Mouse (Mus musculus) heart, embryonic 16.5 days (tissue): ENCODE measurements around the gene Ywhae. TPM values are rescaled to one million over a fixed set of nuclear protein-coding genes. Genes with fewer than 3 reads are reported as not detected.
A peak's percentile ranks its signal among the peaks of the same experiment; 100 is the strongest.

ENCODE experiments used
- ATAC-seq: fragments of 200-750 bp; cut with Nextera tagmentation; replicated peaks from 2 replicates; pipeline ENCODE4 v1.8.0; 2017; ENCODE audit warnings: moderate number of reproducible peaks; ENCODE audit not compliant: insufficient read depth, low FRiP score; ENCODE audit errors: extremely low read depth
- H3K27ac ChIP-seq: fragments of 300-500 bp; sonication (generic); 2 replicates; pipeline ENCODE4 v1.5.1; 2014; ENCODE audit warnings: mild to moderate bottlenecking, low read length, control low read depth, moderate library complexity
- H3K27me3 ChIP-seq: fragments of 300-500 bp; sonication (generic); 2 replicates; pipeline ENCODE4 v1.6.1; 2014; ENCODE audit warnings: low read length, mixed read lengths; ENCODE audit not compliant: control insufficient read depth, insufficient read depth
- H3K36me3 ChIP-seq: fragments of 300-500 bp; sonication (generic); 2 replicates; pipeline ENCODE4 v1.6.1; 2014; ENCODE audit not compliant: control insufficient read depth, insufficient read depth
- H3K4me1 ChIP-seq: fragments of 300-500 bp; sonication (generic); 2 replicates; pipeline ENCODE4 v1.6.1; 2014; ENCODE audit warnings: low read length, mixed read lengths; ENCODE audit not compliant: control insufficient read depth, insufficient read depth
- H3K4me2 ChIP-seq: fragments of 300-500 bp; sonication (generic); 2 replicates; pipeline ENCODE4 v1.6.1; 2014; ENCODE audit warnings: low read depth, mild to moderate bottlenecking, control low read depth, low read length
- H3K4me3 ChIP-seq: fragments of 300-500 bp; sonication (generic); 2 replicates; pipeline ENCODE4 v1.5.1; 2014; ENCODE audit warnings: mild to moderate bottlenecking, control low read depth, low read length
- H3K9ac ChIP-seq: fragments of 300-500 bp; sonication (generic); 2 replicates; pipeline ENCODE4 v1.6.1; 2014; ENCODE audit warnings: low read length, control low read depth
- H3K9me3 ChIP-seq: fragments of 300-500 bp; sonication (generic); replicated peaks from 2 replicates; pipeline ENCODE4 v1.6.1; 2016; ENCODE audit warnings: low read length; ENCODE audit not compliant: control insufficient read depth
- WGBS: fragments of 180-500 bp; shearing (Covaris S2); extraction: QIAGEN DNeasy Blood & Tissue Kit; methylation state at CpG from one replicate; pipeline ENCODE4 v1.1.7; 2014; 5-methylcytosine and 5-hydroxymethylcytosine counted together
- polyA plus RNA-seq: library from polyadenylated mRNA; unstranded; fragments of >200 nt; fragmentation: Nextera tagmentation; extraction: Ambion mirVana; gene quantifications from 2 replicates; pipeline ENCODE4 v1.2.1, GENCODE M21; 2015

Ywhae gene
- polyA plus RNA-seq, 1 experiment from 2014 or later: 689 TPM

- ATAC-seq: peak; percentile 93
- under 1% methylated on average over 23 of the region's 23 CpGs for WGBS
- Histone ChIP-seq H3K27me3 (no peaks in the 10 kb centered on the region), H3K9me3 (no peaks in the 10 kb centered on the region), H3K4me1 (peaks cover 11% of the 10 kb centered on the region), H3K9ac (peak overlapping the region; percentile 49; the same call in 1 of the 2 replicates), H3K4me2 (peak overlapping the region; percentile 64), H3K27ac (peak overlapping the region; percentile 46), H3K36me3 (peaks cover 18% of the 10 kb centered on the region), H3K4me3 (peak overlapping the region; percentile 33)
Measured at GRCm38 (mm10) chr11:75769206-75769605, 36.5 kb downstream of the Ywhae start.

- Histone ChIP-seq H3K27ac (no peak overlapping the region), H3K36me3 (peaks cover 3% of the 10 kb centered on the region), H3K4me2 (no peak overlapping the region), H3K4me1 (peaks cover 11% of the 10 kb centered on the region), H3K27me3 (no peaks in the 10 kb centered on the region), H3K9ac (no peak overlapping the region), H3K4me3 (no peak overlapping the region), H3K9me3 (no peaks in the 10 kb centered on the region)
- no peak for ATAC-seq
- WGBS: 69% methylated on average over 5 of the region's 5 CpGs
Measured at GRCm38 (mm10) chr11:75772562-75772961, 39.9 kb downstream of the Ywhae start.

- H3K36me3 ChIP-seq: no peaks in the 10 kb centered on the region
- no peaks in the 10 kb centered on the region for H3K9me3 ChIP-seq
- no peak overlapping the region for H3K27ac ChIP-seq
- H3K4me1 ChIP-seq: no peaks in the 10 kb centered on the region
- no peak overlapping the region for H3K4me2 ChIP-seq
- no peak overlapping the region for H3K9ac ChIP-seq
- ATAC-seq: no peak
- H3K4me3 ChIP-seq: no peak overlapping the region
- WGBS: 67% methylated on average over 1 of the region's 1 CpGs
- H3K27me3 ChIP-seq: no peaks in the 10 kb centered on the region
Measured at GRCm38 (mm10) chr11:75775919-75776318, 43.2 kb downstream of the Ywhae start.

GRCm38 (mm10) chr11:75781919-75782318, 49.2 kb downstream of the Ywhae start:
- no peak for ATAC-seq
- Histone ChIP-seq H3K9ac (no peak overlapping the region), H3K9me3 (no peaks in the 10 kb centered on the region), H3K4me3 (no peak overlapping the region), H3K27ac (no peak overlapping the region), H3K36me3 (no peaks in the 10 kb centered on the region), H3K4me2 (no peak overlapping the region), H3K27me3 (no peaks in the 10 kb centered on the region), H3K4me1 (no peaks in the 10 kb centered on the region)
- WGBS: 20% methylated on average over 6 of the region's 6 CpGs

GRCm38 (mm10) chr11:75783799-75784198, 51.1 kb downstream of the Ywhae start:
- H3K9me3 ChIP-seq: no peaks in the 10 kb centered on the region
- no peak overlapping the region for H3K27ac ChIP-seq
- H3K4me2 ChIP-seq: no peak overlapping the region
- WGBS: 69% methylated on average over 5 of the region's 5 CpGs
- H3K36me3 ChIP-seq: no peaks in the 10 kb centered on the region
- no peak overlapping the region for H3K4me3 ChIP-seq
- H3K4me1 ChIP-seq: no peaks in the 10 kb centered on the region
- no peaks in the 10 kb centered on the region for H3K27me3 ChIP-seq
- H3K9ac ChIP-seq: no peak overlapping the region
- no peak for ATAC-seq

- H3K27ac ChIP-seq: no peak overlapping the region
- H3K4me2 ChIP-seq: no peak overlapping the region
- no peaks in the 10 kb centered on the region for H3K4me1 ChIP-seq
- WGBS: 74% methylated on average over 8 of the region's 8 CpGs
- peaks cover under 1% of the 10 kb centered on the region; the same call in 1 of the 2 replicates for H3K27me3 ChIP-seq
- ATAC-seq: no peak
- no peak overlapping the region for H3K9ac ChIP-seq
- no peaks in the 10 kb centered on the region for H3K36me3 ChIP-seq
- no peak overlapping the region for H3K4me3 ChIP-seq
- no peaks in the 10 kb centered on the region for H3K9me3 ChIP-seq
Measured at GRCm38 (mm10) chr11:75785897-75786296, 53.2 kb downstream of the Ywhae start.

- Histone ChIP-seq H3K4me3 (no peak overlapping the region), H3K9me3 (no peaks in the 10 kb centered on the region), H3K4me1 (no peaks in the 10 kb centered on the region; the same call in none of the 2 replicates), H3K27me3 (peaks cover 48% of the 10 kb centered on the region), H3K4me2 (no peak overlapping the region), H3K9ac (no peak overlapping the region), H3K27ac (no peak overlapping the region), H3K36me3 (no peaks in the 10 kb centered on the region)
- ATAC-seq: no peak
- WGBS: 64% methylated on average over 5 of the region's 5 CpGs
Measured at GRCm38 (mm10) chr11:75792535-75792934, 59.9 kb downstream of the Ywhae start.

- Histone ChIP-seq H3K9ac (no peak overlapping the region), H3K4me1 (no peaks in the 10 kb centered on the region; the same call in none of the 2 replicates), H3K4me3 (no peak overlapping the region), H3K27ac (no peak overlapping the region), H3K36me3 (no peaks in the 10 kb centered on the region), H3K27me3 (peaks cover 56% of the 10 kb centered on the region), H3K9me3 (no peaks in the 10 kb centered on the region), H3K4me2 (no peak overlapping the region)
- WGBS: 85% methylated on average over 5 of the region's 5 CpGs
- ATAC-seq: no peak
Measured at GRCm38 (mm10) chr11:75793351-75793750, 60.7 kb downstream of the Ywhae start.

- peak overlapping the region; percentile 48 for H3K4me3 ChIP-seq
- ATAC-seq: no peak
- WGBS: 7% methylated on average over 45 of the region's 45 CpGs
- H3K27ac ChIP-seq: no peak overlapping the region
- H3K9me3 ChIP-seq: no peaks in the 10 kb centered on the region
- no peaks in the 10 kb centered on the region; the same call in none of the 2 replicates for H3K4me1 ChIP-seq
- H3K36me3 ChIP-seq: no peaks in the 10 kb centered on the region
- peaks cover 63% of the 10 kb centered on the region for H3K27me3 ChIP-seq
- peak overlapping the region; percentile 73 for H3K4me2 ChIP-seq
- peak overlapping the region; percentile 58 for H3K9ac ChIP-seq
Measured at GRCm38 (mm10) chr11:75794602-75795320, 62.1 kb downstream of the Ywhae start.
